Mouse (Mus musculus): Measurements from ENCODE around the gene Chrm5.

DNA sequence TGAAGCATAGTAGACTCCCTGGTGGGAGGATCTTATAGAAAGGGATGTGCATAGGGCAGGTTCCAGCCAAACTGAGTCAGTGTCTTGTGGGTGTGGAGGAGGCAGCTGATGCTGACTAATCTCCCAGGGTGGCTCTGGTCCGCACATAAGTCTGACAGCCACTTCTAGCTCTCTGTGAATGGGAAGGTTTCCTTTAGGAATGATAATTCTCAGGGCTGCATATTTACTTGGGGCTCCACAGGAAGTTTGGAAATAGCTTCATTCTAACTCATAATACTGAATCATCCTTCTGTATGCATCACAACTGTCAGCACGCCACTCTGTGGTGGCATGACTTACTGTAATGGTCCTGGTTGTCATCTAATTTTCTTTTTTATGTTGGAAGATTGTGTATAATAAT, 37.1 kb downstream of the Chrm5 start:
- no peak for TF ChIP-seq CTCF (IDR thresholded peaks at IDR 0.05; ENCODE audit: low read depth)
- TF ChIP-seq EP300 (optimal IDR thresholded peaks at IDR 0.05) = no peak
